Mouse (Mus musculus) erythroblast, embryonic 14.5 days (primary cell): ENCODE results near the gene Gm12166.

ENCODE experiments used
- GATA1 ChIP-seq: IDR thresholded peaks from 2 replicates; pipeline ENCODE4 v1.6.1; 2012; ENCODE audit warnings: low read length, inconsistent platforms, mixed read lengths
- TAL1 ChIP-seq: IDR thresholded peaks from 3 replicates; pipeline ENCODE4 v1.6.1; 2012; ENCODE audit warnings: low read length, inconsistent platforms, mixed read lengths

GRCm38 (mm10) chr11:46077304-46077703, 25.2 kb upstream of the Gm12166 start:
- TF ChIP-seq GATA1 (no peak), TAL1 (no peak)
